13 mouse cellular contexts compared by ENCODE assay signal in the genomic region with DNA sequence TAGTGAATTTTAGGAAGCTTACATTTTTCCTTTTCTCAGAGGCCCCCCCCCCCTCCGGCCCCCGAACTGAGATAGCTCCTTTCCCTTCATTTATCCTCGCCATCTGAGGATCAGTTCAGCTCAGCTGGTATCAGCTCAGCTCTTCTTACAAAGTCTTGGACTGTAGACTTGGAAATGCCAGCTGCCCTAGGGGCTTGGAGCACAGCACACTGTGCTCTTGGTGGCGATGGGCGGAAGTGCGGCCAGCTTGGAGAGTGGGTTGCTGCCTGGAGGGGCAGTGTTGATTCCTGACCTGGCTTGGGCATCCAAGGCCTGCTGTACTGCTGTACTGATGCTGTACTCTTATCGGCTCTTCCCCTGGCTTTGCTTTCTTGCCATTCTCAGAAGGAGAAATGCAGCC.
DNase-seq lines count a peak whose midpoint lies in the region; ATAC-seq lines count a peak whose summit lies in the region.
"Had no signal": no experiment of that assay in that cellular context is flagged by ENCODE, and none has a peak within 500 bp of the region (broad histone marks: within the 10 kb centered on the region; RNA-seq: fewer than 3 reads in every experiment).

No protein-coding gene starts in this region.

- H3K9ac ChIP-seq in heart, embryonic 12.5 days: no peak overlapping the region
- H3K9ac ChIP-seq: embryonic facial prominence, embryonic 13.5 days had no signal

- H3K4me3 ChIP-seq in heart, embryonic 12.5 days: no peak overlapping the region
- H3K4me3 ChIP-seq: embryonic facial prominence, embryonic 13.5 days had no signal

- ATAC-seq in heart, embryonic 12.5 days (ENCODE audit: insufficient number of reproducible peaks, low FRiP score): no peak
- ATAC-seq: midbrain, embryonic 16.5 days had no signal

- intact Hi-C loops in left cerebral cortex, postnatal 4 days (cut with DNase I): no loop called here

- no peaks in the 10 kb centered on the region for H3K4me1 ChIP-seq in heart, embryonic 12.5 days (replicated peaks)
- H3K4me1 ChIP-seq: embryonic facial prominence, embryonic 13.5 days had no signal

- no peak overlapping the region for H3K4me2 ChIP-seq in heart, embryonic 12.5 days
- H3K4me2 ChIP-seq: embryonic facial prominence, embryonic 13.5 days had no signal

- no peaks in the 10 kb centered on the region for H3K27me3 ChIP-seq in heart, embryonic 12.5 days (replicated peaks)
- H3K27me3 ChIP-seq: embryonic facial prominence, embryonic 13.5 days had no signal

- 69% methylated on average over 7 of the region's 7 CpGs for WGBS in heart, embryonic 12.5 days

- peak; percentile 2 to 5 for DNase-seq in heart, adult 18-20 months
- DNase-seq in left cerebral cortex, postnatal 4 days: peak; percentile 43
- DNase-seq in left cerebral cortex, adult 11 months (ENCODE audit: low spot score): no peak
- peak; percentile 21 for DNase-seq in ES-CJ7 (ENCODE audit: low read depth, low spot score)
- peak; percentile 12 for DNase-seq in gastrocnemius, postnatal 10 days
- DNase-seq in urinary bladder, postnatal 36 days (ENCODE audit: low spot score in 2 of 2): no peak
- no peak for DNase-seq in c-Kit-positive CD71-positive TER-119-positive erythroid progenitor cells, embryonic 14.5 days (ENCODE audit: low spot score)
- DNase-seq: kidney, adult 11 months; lung, adult 2 months; thymus, adult 2 months had no signal

- H3K9me3 ChIP-seq in heart, embryonic 12.5 days (replicated peaks): peaks cover 8% of the 10 kb centered on the region

- H3K36me3 ChIP-seq in heart, embryonic 12.5 days: no peaks in the 10 kb centered on the region
- H3K36me3 ChIP-seq: embryonic facial prominence, embryonic 13.5 days had no signal

- no peak overlapping the region for H3K27ac ChIP-seq in heart, embryonic 12.5 days (ENCODE audit: poor library complexity, severe bottlenecking)
- H3K27ac ChIP-seq: embryonic facial prominence, embryonic 13.5 days had no signal

Comparison
In these comparisons a context has a peak if more than half of its experiments do, and no peak if none do; other contexts are left out.
1. DNase-seq: peak in heart, adult 18-20 months (2 of 2), left cerebral cortex, postnatal 4 days (single experiment), ES-CJ7 (single experiment) and gastrocnemius, postnatal 10 days (single experiment); none in left cerebral cortex, adult 11 months (single experiment), urinary bladder, postnatal 36 days (0 of 2) and c-Kit-positive CD71-positive TER-119-positive erythroid progenitor cells, embryonic 14.5 days (single experiment).